Mouse (Mus musculus) liver, embryonic 11.5 days (tissue): ENCODE data around the gene Sf3b1. TPM values are rescaled to one million over a fixed set of nuclear protein-coding genes. Genes with fewer than 3 reads are reported as not detected.
A peak's percentile ranks its signal among the peaks of the same experiment; 100 is the strongest.
"Not testable (repeated sequence)": the region's sequence is repeated elsewhere in the genome, so short reads cannot be mapped to it uniquely, and the experiment has no call there.

Experiments used
- ATAC-seq: fragments of 200-750 bp; cut with Nextera tagmentation; replicated peaks from 2 replicates; pipeline ENCODE4 v1.8.0; 2017; ENCODE audit warnings: moderate number of reproducible peaks, mild to moderate bottlenecking, moderate TSS enrichment, moderate library complexity; ENCODE audit not compliant: low FRiP score
- DNase-seq: peaks from one replicate; pipeline ENCODE4 v3.0.0-alpha.2; 2017; ENCODE audit warnings: low spot score
- H3K27ac ChIP-seq: fragments of 300-500 bp; sonication (generic); 2 replicates; pipeline ENCODE4 v1.5.1; 2014; ENCODE audit warnings: mild to moderate bottlenecking, low read depth, low read length, control low read depth
- H3K27me3 ChIP-seq: fragments of 300-500 bp; sonication (generic); replicated peaks from 2 replicates; pipeline ENCODE4 v1.6.1; 2014; ENCODE audit warnings: low read length, mixed read lengths; ENCODE audit not compliant: control insufficient read depth, insufficient read depth
- H3K36me3 ChIP-seq: fragments of 300-500 bp; sonication (generic); 2 replicates; pipeline ENCODE4 v1.6.1; 2014; ENCODE audit warnings: mild to moderate bottlenecking, low read length, moderate library complexity, mixed read lengths; ENCODE audit not compliant: control insufficient read depth, insufficient read depth
- H3K4me1 ChIP-seq: fragments of 300-500 bp; sonication (generic); replicated peaks from 2 replicates; pipeline ENCODE4 v1.6.1; 2014; ENCODE audit warnings: low read length, mixed read lengths; ENCODE audit not compliant: control insufficient read depth, insufficient read depth
- H3K4me2 ChIP-seq: fragments of 300-500 bp; sonication (generic); 2 replicates; pipeline ENCODE4 v1.6.1; 2014; ENCODE audit warnings: mild to moderate bottlenecking, control low read depth, moderate library complexity
- H3K4me3 ChIP-seq: fragments of 300-500 bp; sonication (generic); 2 replicates; pipeline ENCODE4 v1.5.1; 2014; ENCODE audit warnings: low read depth, low read length, control low read depth
- H3K9ac ChIP-seq: fragments of 300-500 bp; sonication (generic); 2 replicates; pipeline ENCODE4 v1.6.1; 2014; ENCODE audit warnings: low read depth, low read length, control low read depth
- H3K9me3 ChIP-seq: fragments of 300-500 bp; sonication (generic); 2 replicates; pipeline ENCODE4 v1.6.1; 2016; ENCODE audit warnings: low read length, inconsistent platforms, mixed read lengths; ENCODE audit not compliant: control insufficient read depth
- WGBS: fragments of 180-500 bp; shearing (Covaris S2); extraction: QIAGEN DNeasy Blood & Tissue Kit; methylation state at CpG from one replicate; pipeline ENCODE4 v1.1.7; 2014; 5-methylcytosine and 5-hydroxymethylcytosine counted together
- polyA plus RNA-seq: library from polyadenylated mRNA; unstranded; fragments of >200 nt; fragmentation: Nextera tagmentation; extraction: Ambion mirVana; gene quantifications from 2 replicates; pipeline ENCODE4 v1.2.1, GENCODE M21; 2014

The Sf3b1 gene
- polyA plus RNA-seq = 223 and 255 TPM in 2 replicates

GRCm38 (mm10) chr1:55027253-55027801 is at the start of gene Sf3b1:
Gene Sf3b1, minus strand, starts transcription at chr1:55027481.
- DNase-seq = peak; percentile 97
- 2% methylated on average over 46 of the region's 46 CpGs for WGBS
- Histone ChIP-seq H3K36me3 (peaks cover 2% of the 10 kb centered on the region; the same call in 1 of the 2 replicates), H3K4me2 (peak within 1 kb of the TSS; percentile 83), H3K9ac (peak within 1 kb of the TSS; percentile 99), H3K9me3 (no peaks in the 10 kb centered on the region), H3K4me3 (peak within 1 kb of the TSS; percentile 90), H3K4me1 (peaks cover 31% of the 10 kb centered on the region), H3K27me3 (no peaks in the 10 kb centered on the region), H3K27ac (peak within 1 kb of the TSS; percentile 92)
- peak; percentile 96 for ATAC-seq

GRCm38 (mm10) chr1:55076395-55076743 is 49.1 kb upstream of the Sf3b1 start:
- H3K4me3 ChIP-seq = no peak overlapping the region
- H3K27me3 ChIP-seq = no peaks in the 10 kb centered on the region
- ATAC-seq = 0 out of 2 replicates have a peak, but pooled peaks have one; percentile 1
- H3K9ac ChIP-seq = no peak overlapping the region
- peaks cover 24% of the 10 kb centered on the region for H3K4me1 ChIP-seq
- peak overlapping the region; percentile 73 for H3K27ac ChIP-seq
- peak; percentile 32 for DNase-seq
- no peaks in the 10 kb centered on the region for H3K9me3 ChIP-seq
- 0 out of 2 replicates have a peak overlapping the region, but pooled peaks have one; percentile 20 for H3K4me2 ChIP-seq
- peaks cover 23% of the 10 kb centered on the region for H3K36me3 ChIP-seq

GRCm38 (mm10) chr1:55075652-55076394 is 48.5 kb upstream of the Sf3b1 start:
- peaks cover 20% of the 10 kb centered on the region for H3K36me3 ChIP-seq
- H3K9me3 ChIP-seq = no peaks in the 10 kb centered on the region
- H3K4me2 ChIP-seq = peak overlapping the region; percentile 28; the same call in 1 of the 2 replicates
- peak; percentile 88 for ATAC-seq
- WGBS = 39% methylated on average over 5 of the region's 5 CpGs
- peak overlapping the region; percentile 79 for H3K27ac ChIP-seq
- H3K4me3 ChIP-seq = no peak overlapping the region
- no peak overlapping the region for H3K9ac ChIP-seq
- H3K4me1 ChIP-seq = peaks cover 24% of the 10 kb centered on the region
- no peak for DNase-seq
- H3K27me3 ChIP-seq = no peaks in the 10 kb centered on the region

- WGBS = 37% methylated on average over 2 of the region's 2 CpGs
- Histone ChIP-seq H3K27me3 (no peaks in the 10 kb centered on the region), H3K27ac (peak overlapping the region; percentile 79), H3K9ac (no peak overlapping the region), H3K4me3 (no peak overlapping the region), H3K9me3 (no peaks in the 10 kb centered on the region), H3K4me2 (no peak overlapping the region), H3K36me3 (peaks cover 15% of the 10 kb centered on the region; the same call in 1 of the 2 replicates), H3K4me1 (peaks cover 24% of the 10 kb centered on the region)
- ATAC-seq (no peak), DNase-seq (no peak)
Measured at GRCm38 (mm10) chr1:55074757-55075156, 47.5 kb upstream of the Sf3b1 start.

GRCm38 (mm10) chr1:55072328-55072727 is 45.0 kb upstream of the Sf3b1 start:
- H3K4me2 ChIP-seq, DNase-seq, H3K27ac ChIP-seq, H3K9me3 ChIP-seq, H3K27me3 ChIP-seq, H3K4me3 ChIP-seq, ATAC-seq, H3K9ac ChIP-seq, H3K36me3 ChIP-seq: not testable (repeated sequence)
- peaks cover 21% of the 10 kb centered on the region for H3K4me1 ChIP-seq

GRCm38 (mm10) chr1:55061772-55062171 is 34.5 kb upstream of the Sf3b1 start:
- DNase-seq = no peak

GRCm38 (mm10) chr1:55061099-55061498 is 33.8 kb upstream of the Sf3b1 start:
- DNase-seq = no peak
- peaks cover 12% of the 10 kb centered on the region for H3K36me3 ChIP-seq
- no peak overlapping the region for H3K4me3 ChIP-seq
- no peak overlapping the region for H3K9ac ChIP-seq
- H3K9me3 ChIP-seq = no peaks in the 10 kb centered on the region
- ATAC-seq = no peak
- H3K4me2 ChIP-seq = no peak overlapping the region
- H3K4me1 ChIP-seq = peaks cover 8% of the 10 kb centered on the region; the same call in 1 of the 2 replicates
- WGBS = 69% methylated on average over 5 of the region's 5 CpGs
- 0 out of 2 replicates have a peak overlapping the region, but pooled peaks have one; percentile 13 for H3K27ac ChIP-seq
- no peaks in the 10 kb centered on the region for H3K27me3 ChIP-seq

More at GRCm38 (mm10) chr1:55061772-55062171, 34.5 kb upstream of the Sf3b1 start:
- Histone ChIP-seq H3K4me3 (no peak overlapping the region), H3K4me2 (no peak overlapping the region), H3K4me1 (peaks cover 8% of the 10 kb centered on the region; the same call in 1 of the 2 replicates), H3K27ac (no peak overlapping the region), H3K9ac (no peak overlapping the region), H3K9me3 (no peaks in the 10 kb centered on the region), H3K36me3 (peaks cover 12% of the 10 kb centered on the region), H3K27me3 (no peaks in the 10 kb centered on the region)
- ATAC-seq = peak; percentile 68
- 81% methylated on average over 4 of the region's 4 CpGs for WGBS

GRCm38 (mm10) chr1:55058383-55058782 is 31.1 kb upstream of the Sf3b1 start:
- not testable (repeated sequence) for H3K4me3 ChIP-seq, H3K4me2 ChIP-seq, H3K27me3 ChIP-seq, H3K36me3 ChIP-seq, H3K9ac ChIP-seq, ATAC-seq, H3K9me3 ChIP-seq, H3K27ac ChIP-seq, DNase-seq
- H3K4me1 ChIP-seq = peaks cover 12% of the 10 kb centered on the region
- 71% methylated on average over 2 of the region's 3 CpGs for WGBS
